Mouse (Mus musculus) ES-Bruce4 (cell line): ENCODE results near the gene Tcf7l2.

ENCODE experiments used
- CTCF ChIP-seq: IDR thresholded peaks from one replicate; pipeline ENCODE4 v1.8.1; 2011; ENCODE audit warnings: low read depth, low read length
- POLR2A ChIP-seq: IDR thresholded peaks from one replicate; pipeline ENCODE4 v1.8.1; 2011; ENCODE audit warnings: low read length; ENCODE audit not compliant: insufficient read depth

DNA sequence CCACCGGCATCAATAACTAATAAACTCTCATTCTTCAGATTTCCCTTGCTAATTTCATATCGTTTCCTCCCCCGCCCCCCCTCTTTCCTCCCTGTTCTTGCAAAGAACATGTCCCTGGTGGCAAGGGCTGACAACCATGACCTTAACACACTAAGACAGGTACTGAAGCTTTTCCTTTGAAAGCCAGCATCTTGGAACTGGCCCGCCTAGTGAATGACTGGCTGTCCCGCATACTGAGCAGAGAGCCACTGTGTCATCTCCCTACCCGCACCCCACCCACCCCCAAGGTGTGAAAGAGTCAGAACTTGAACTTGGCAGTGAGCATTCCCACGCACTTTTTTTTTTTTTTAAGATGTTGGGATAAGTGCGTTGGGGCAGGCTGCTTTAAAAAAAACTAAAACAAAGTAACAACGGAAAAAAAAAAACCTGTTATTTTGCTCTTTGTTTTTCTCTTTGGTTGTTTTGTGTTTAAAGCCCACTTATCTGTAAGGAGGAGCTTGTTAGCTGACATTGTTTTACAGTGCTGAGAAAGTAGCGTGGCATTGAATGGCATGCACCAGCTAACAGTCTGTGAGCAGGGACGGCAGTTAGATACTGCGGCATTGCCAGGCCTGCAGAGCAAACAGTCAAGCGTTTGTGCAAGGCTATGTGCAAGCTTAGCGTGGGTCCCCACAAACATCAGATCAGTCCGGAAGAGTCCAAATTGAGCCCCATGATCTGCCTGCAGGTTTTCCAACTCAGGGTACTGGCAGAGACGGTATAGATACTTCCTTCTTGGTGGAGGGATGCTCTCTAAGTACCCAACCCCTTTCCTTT, 185.4 kb downstream of the Tcf7l2 start:
- TF ChIP-seq POLR2A (no peak), CTCF (no peak)
